Mouse (Mus musculus) thymus, adult 2 months (tissue): Measurements from ENCODE around the gene Vmn1r184.
"Not testable (repeated sequence)": the region's sequence is repeated elsewhere in the genome, so short reads cannot be mapped to it uniquely, and the experiment has no call there.

Experiments used
- CTCF ChIP-seq: fragments of 200-500 bp; IDR thresholded peaks from 2 replicates; pipeline ENCODE4 v1.5.1; 2012; ENCODE audit warnings: mild to moderate bottlenecking, control low read depth, low read length, moderate library complexity, borderline replicate concordance; ENCODE audit not compliant: control insufficient read depth, poor library complexity, insufficient read depth; ENCODE audit errors: extremely low read depth
- POLR2A ChIP-seq: fragments of 200-500 bp; IDR thresholded peaks from 2 replicates; pipeline ENCODE4 v1.6.1; 2012; ENCODE audit warnings: mild to moderate bottlenecking, low read length, control low read depth, moderate library complexity; ENCODE audit not compliant: control insufficient read depth, poor library complexity, insufficient read depth; ENCODE audit errors: extremely low read depth

DNA sequence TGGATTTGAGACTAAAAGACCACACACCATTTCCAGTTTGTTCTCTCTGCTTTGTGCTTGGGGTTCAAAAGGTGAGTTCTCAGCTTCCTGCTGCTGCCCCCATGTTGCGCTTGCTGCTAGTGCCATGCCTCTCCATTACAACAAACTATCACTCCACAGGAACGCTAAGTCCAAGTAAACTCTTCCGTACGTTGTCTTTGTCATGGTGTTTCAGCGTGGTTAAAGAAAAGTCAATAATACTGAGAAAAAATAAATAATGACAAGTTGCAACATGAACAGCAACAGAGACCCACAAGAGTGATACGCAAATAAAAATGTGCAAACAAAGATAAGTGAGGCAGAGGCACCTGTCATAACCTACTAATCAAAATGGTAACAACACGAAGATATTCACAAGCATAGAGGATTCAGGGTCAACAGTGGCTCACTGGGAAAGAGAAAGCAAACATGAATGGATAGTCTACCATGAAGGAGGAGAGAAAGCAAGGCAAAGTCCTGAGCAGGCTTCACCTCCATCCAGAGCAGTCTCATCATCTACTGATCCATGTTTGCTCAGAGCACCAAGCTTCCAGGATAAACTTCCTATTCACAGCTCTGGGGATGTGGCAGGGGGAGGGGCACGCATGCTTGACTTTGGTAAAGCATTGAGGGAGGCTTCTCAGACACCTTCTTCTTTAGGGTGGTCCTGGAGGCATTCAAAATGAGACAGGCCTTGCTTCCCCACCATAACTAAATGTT lies 43.5 kb downstream of the Vmn1r184 start:
- not testable (repeated sequence) for TF ChIP-seq CTCF, POLR2A
